Mouse (Mus musculus): ENCODE data around the gene Ankrd44.

Ankrd44 gene

DNA sequence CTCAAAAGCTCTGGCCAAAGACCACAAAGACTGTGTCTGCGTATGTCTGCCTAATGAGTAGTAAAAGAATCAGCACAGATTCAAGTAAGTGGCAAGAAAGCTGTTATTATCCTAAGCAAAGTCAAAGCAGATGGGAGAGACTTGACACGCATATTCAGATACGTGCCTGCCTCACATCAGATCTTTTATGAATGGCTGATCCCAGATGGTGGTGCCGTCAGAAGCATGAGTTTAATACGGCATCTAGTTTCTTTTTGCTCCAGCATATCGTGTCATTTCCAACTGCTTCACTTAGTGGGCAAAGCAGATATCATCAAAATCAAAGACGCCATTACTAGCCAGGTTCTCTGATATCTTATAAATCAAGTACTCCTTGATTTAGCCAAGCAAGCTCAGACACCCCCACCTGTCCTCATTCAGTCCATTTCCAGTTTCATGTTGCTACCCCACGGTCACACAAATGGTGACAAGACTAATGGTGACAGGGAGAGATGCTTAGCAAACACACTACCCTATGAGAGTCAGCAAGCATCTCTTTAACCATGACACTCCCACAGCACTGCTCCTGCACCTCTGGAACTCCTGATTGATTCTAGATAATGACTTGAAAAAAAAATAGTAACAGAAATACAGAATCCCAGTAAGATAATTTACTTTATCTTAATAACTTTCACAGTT, 218.2 kb downstream of the Ankrd44 start:
- DNase-seq (ENCODE audit: low read depth, low spot score) = no peak

- no peak for DNase-seq (ENCODE audit: low read depth, low spot score)
These were observed 218.9 kb downstream of the Ankrd44 start for GRCm38 (mm10) chr1:54707036-54707887.

DNA sequence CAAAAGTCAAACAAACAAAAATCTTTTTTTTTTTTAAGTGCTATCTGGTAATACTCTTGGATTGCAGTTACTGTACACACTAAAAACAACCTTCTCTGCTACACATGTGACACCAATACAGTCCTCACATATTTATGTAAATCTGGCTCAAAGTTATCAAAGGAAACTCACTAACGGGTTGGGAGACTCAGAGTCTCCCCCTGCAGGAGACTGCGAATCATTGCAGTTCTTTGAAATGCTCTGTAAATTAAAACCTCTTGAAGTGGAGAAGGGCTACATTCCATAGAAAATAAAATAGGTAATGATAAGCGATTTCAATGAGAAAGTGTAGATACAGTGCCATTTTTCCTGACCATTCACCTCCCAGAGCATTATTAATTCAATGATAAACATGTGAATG, 219.6 kb downstream of the Ankrd44 start:
- DNase-seq (ENCODE audit: low read depth, low spot score) = no peak

- peak; percentile 47 for DNase-seq (ENCODE audit: low read depth, low spot score)
These were observed 222.7 kb downstream of the Ankrd44 start for GRCm38 (mm10) chr1:54703466-54703865.

GRCm38 (mm10) chr1:54702918-54703317, 223.3 kb downstream of the Ankrd44 start:
- no peak for DNase-seq (ENCODE audit: low read depth, low spot score)

DNA sequence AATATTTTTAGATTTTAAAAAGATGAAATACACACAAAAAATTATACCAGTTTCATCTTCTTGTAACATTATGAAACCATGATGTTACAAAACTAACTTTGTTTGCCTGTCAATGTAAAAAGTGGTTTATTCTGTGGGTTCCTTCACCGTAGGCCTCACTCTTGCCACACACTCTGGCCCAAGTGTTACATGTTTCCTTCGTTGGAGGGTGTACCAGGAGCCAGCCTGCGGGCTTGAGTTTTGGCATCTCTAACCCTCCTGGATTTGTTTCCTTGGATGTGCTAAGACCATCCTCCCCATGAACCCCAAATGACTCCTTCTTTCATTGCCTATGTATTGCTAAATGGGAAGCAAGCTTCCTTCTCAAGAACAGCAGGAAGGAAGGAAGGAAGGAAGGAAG, 230.8 kb downstream of the Ankrd44 start:
- DNase-seq (ENCODE audit: low read depth, low spot score) = no peak

GRCm38 (mm10) chr1:54691824-54692223, 234.4 kb downstream of the Ankrd44 start:
- no peak for DNase-seq (ENCODE audit: low read depth, low spot score)

GRCm38 (mm10) chr1:54690291-54690965, 235.8 kb downstream of the Ankrd44 start:
- no peak for DNase-seq (ENCODE audit: low read depth, low spot score)

- DNase-seq (ENCODE audit: low read depth, low spot score) = no peak
These were observed 237.7 kb downstream of the Ankrd44 start for GRCm38 (mm10) chr1:54688441-54688840.

DNA sequence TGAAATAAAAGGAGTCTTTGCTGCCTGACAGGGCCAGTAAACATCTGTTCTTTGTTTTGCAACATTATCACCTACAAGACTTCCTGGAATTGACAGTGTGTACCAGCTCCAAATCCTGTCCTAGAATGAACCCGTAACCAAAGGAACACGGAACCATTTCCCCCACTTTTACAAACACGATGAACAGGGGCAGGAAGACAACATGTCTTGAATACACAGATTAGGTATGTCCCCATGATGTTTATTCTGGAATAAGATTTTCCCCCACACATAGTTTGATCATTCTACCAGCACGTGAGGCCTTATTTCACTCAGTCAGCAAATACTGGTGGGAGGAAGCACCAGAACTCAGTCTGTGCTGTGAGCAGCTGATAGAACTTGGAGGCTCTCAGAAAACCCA, 241.9 kb downstream of the Ankrd44 start:
- DNase-seq (ENCODE audit: low read depth, low spot score) = no peak

- no peak for DNase-seq (ENCODE audit: low read depth, low spot score)
These were observed 246.6 kb downstream of the Ankrd44 start for GRCm38 (mm10) chr1:54679556-54679955.

- DNase-seq (ENCODE audit: low read depth, low spot score) = no peak
These were observed 248.2 kb downstream of the Ankrd44 start for GRCm38 (mm10) chr1:54678037-54678436.

GRCm38 (mm10) chr1:54675478-54675877, 250.7 kb downstream of the Ankrd44 start:
- DNase-seq (ENCODE audit: low read depth, low spot score) = no peak

DNA sequence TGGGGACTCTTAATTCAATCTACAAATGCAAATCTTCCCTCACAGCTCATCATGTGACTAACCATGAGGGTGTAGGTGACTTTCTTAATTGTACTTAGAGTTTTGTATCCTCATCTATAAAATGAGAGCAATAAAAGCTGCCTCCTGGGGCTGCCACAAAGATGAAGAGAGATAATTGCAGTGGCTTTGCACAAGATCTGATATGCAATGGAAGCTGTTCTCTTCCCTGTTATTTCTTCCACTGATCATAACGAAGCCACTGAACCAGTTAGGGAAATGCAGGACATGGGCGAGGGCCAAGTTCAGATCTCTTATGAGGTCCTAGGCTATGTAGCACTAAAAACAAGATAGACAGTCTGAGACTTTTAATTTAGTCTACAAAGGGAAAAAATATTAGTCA, 258.2 kb downstream of the Ankrd44 start:
- no peak for DNase-seq (ENCODE audit: low read depth, low spot score)

- peak; percentile 64 for DNase-seq (ENCODE audit: low read depth, low spot score)
These were observed 260.4 kb downstream of the Ankrd44 start for GRCm38 (mm10) chr1:54665582-54666405.

GRCm38 (mm10) chr1:54665095-54665494, 261.1 kb downstream of the Ankrd44 start:
- no peak for DNase-seq (ENCODE audit: low read depth, low spot score)

- no peak for DNase-seq (ENCODE audit: low read depth, low spot score)
These were observed 265.5 kb downstream of the Ankrd44 start for GRCm38 (mm10) chr1:54660674-54661073.

- DNase-seq (ENCODE audit: low read depth, low spot score) = no peak
These were observed 267.6 kb downstream of the Ankrd44 start for GRCm38 (mm10) chr1:54658558-54658957.

DNA sequence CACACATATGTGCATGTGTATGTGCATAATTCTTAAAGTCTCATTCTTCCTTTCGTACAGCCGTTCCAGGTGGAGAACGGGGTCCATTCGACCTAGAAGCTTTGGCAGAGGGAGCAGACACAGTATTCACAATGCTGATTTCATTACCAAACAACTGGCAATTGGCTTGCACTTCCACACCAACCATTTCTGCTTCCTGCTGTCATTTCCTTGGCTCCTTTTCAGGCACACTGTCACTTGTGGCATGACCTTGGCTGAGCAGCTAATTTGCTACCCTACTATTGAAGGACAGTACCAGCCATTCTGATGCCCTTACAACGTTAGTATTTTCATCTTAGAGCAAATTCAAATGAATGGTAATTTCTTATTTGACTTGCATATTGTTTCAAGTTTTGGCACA, 277.9 kb downstream of the Ankrd44 start:
- DNase-seq (ENCODE audit: low read depth, low spot score) = no peak

DNA sequence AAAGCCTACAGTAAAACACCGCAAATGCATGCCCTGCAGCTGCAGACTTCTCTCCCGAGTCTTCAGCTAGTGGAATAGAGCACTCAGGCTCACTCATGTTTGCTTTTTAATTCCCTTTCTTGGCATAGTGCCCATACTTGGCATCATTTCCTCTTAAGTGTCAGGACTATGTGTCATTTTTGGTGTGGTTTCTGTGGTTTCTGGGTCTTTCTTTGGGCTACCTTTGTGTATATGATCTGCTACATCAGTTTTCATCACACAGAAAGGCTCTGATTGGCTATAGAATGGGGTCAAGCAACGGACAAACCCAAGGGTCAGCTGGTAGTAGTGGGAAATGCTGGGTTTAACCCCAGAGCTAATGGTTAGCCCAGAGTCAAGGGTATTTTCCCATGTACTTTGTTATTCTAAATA, 278.8 kb downstream of the Ankrd44 start:
- peak; percentile 20 for DNase-seq (ENCODE audit: low read depth, low spot score)

DNA sequence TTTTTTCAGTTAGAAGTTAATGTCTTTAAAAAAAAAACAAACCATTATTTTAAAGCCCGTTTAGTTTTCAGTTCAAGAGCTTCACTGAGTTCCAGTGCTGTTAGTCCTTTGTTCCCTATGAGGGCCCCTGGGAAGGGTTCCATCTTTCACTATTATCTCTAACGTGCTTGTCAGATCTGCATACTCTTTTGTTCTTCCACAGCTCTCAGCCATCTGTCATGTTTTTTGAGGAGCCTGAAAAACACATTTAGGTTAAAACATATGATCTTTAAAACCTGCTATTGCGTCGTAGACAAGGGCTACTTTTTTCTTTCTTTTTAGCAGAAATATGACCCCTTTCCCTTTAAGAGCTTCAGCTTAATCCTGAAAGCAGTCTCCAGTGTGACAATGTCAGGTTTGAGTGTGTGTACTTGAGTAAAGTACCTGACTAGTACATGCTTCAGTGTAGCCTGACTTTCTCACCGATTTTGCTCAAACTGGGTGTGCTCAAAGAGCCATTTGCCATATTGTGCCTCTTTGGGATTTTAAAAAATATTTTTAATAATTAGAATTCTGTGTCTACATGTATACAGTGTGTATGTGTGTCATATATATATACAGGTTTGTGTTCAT, 285.9 kb downstream of the Ankrd44 start:
- DNase-seq (ENCODE audit: low read depth, low spot score) = no peak
